Mouse (Mus musculus) embryonic facial prominence, embryonic 12.5 days (tissue): Measurements from ENCODE around the gene Nhsl1. TPM values are rescaled to one million over a fixed set of nuclear protein-coding genes. Genes with fewer than 3 reads are reported as not detected.

Source experiments
- ATAC-seq: fragments of 200-750 bp; cut with Nextera tagmentation; 2 replicates; pipeline ENCODE4 v1.8.0; 2017; ENCODE audit not compliant: insufficient number of reproducible peaks, insufficient read depth, low FRiP score, low TSS enrichment
- H3K27ac ChIP-seq: fragments of 300-500 bp; sonication (generic); 2 replicates; pipeline ENCODE4 v1.5.1; 2016; ENCODE audit warnings: mild to moderate bottlenecking
- H3K27me3 ChIP-seq: fragments of 300-500 bp; sonication (generic); 2 replicates; pipeline ENCODE4 v1.6.1; 2016; ENCODE audit warnings: mild to moderate bottlenecking, moderate library complexity
- H3K36me3 ChIP-seq: fragments of 300-500 bp; sonication (generic); 2 replicates; pipeline ENCODE4 v1.6.1; 2016; ENCODE audit warnings: mild to moderate bottlenecking
- H3K4me1 ChIP-seq: fragments of 300-500 bp; sonication (generic); 2 replicates; pipeline ENCODE4 v1.6.1; 2016
- H3K4me2 ChIP-seq: fragments of 300-500 bp; sonication (generic); replicated peaks from 2 replicates; pipeline ENCODE4 v1.6.1; 2016; ENCODE audit warnings: mild to moderate bottlenecking, moderate library complexity
- H3K4me3 ChIP-seq: fragments of 300-500 bp; sonication (generic); 2 replicates; pipeline ENCODE4 v1.5.1; 2016; ENCODE audit warnings: mild to moderate bottlenecking
- H3K9ac ChIP-seq: fragments of 300-500 bp; sonication (generic); 2 replicates; pipeline ENCODE4 v1.6.1; 2016; ENCODE audit warnings: mild to moderate bottlenecking, moderate library complexity
- H3K9me3 ChIP-seq: fragments of 300-500 bp; sonication (generic); 2 replicates; pipeline ENCODE4 v1.6.1; 2016; ENCODE audit warnings: mild to moderate bottlenecking, moderate library complexity
- WGBS: fragments of 180-500 bp; shearing (Covaris S2); methylation state at CpG from one replicate; pipeline ENCODE4 v1.1.7; 2016; 5-methylcytosine and 5-hydroxymethylcytosine counted together
- polyA plus RNA-seq: library from polyadenylated mRNA; unstranded; fragments of >200 nt; fragmentation: Nextera tagmentation; extraction: Ambion mirVana; gene quantifications from 2 replicates; pipeline ENCODE4 v1.2.1, GENCODE M21; 2016

Gene Nhsl1
- polyA plus RNA-seq, 1 experiment from 2014 or later = 10.2 TPM

DNA sequence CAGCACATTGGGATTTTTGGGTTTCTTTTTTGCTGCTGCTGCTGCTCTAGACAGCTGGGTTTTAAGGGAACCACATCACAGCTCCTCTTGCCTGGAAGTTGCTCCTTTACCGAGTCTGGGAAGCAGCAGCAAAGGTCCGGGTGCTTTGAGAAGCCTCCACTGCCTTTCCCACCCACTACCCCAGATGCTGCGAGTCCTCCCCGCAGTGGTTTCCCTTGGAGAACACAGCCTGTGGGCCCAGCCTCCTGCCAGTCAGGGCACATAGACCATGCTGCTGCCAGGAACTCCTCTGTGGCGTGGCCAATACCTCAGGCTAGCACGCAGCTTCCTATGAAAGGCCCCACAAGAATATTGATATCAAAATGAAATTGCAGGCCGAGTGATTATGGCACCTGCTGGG is 178.3 kb downstream of the Nhsl1 start:
- H3K4me1 ChIP-seq = no peaks in the 10 kb centered on the region
- H3K27me3 ChIP-seq = no peaks in the 10 kb centered on the region
- peaks cover 11% of the 10 kb centered on the region for H3K36me3 ChIP-seq
- H3K4me2 ChIP-seq = no peak overlapping the region
- H3K9me3 ChIP-seq = no peaks in the 10 kb centered on the region
- no peak overlapping the region for H3K9ac ChIP-seq
- no peak overlapping the region for H3K27ac ChIP-seq
- no peak for ATAC-seq
- no peak overlapping the region for H3K4me3 ChIP-seq
- WGBS = 80% methylated on average over 7 of the region's 7 CpGs

DNA sequence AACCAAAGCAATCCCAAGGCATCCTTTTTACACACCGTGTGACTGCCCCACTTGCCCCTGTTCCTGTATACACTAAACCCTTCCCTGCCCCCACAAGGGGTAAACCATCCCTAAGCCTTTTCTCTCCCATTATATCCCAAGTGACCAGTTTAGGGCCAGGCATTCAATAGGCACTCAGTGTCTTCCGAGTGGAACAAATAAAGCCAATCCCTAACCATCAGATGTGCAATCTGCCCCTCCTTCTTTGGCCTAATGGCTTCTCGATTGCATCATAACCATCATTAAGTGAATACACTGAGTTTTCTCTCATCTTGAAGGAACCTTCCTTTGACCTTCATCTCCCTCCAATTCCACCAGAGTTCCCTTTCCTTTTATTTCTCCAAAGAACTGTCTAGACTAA is 183.2 kb downstream of the Nhsl1 start:
- peaks cover 17% of the 10 kb centered on the region; the same call in 1 of the 2 replicates for H3K4me1 ChIP-seq
- H3K4me3 ChIP-seq = no peak overlapping the region
- no peak overlapping the region for H3K4me2 ChIP-seq
- peaks cover 11% of the 10 kb centered on the region for H3K36me3 ChIP-seq
- no peak overlapping the region for H3K9ac ChIP-seq
- WGBS = 82% methylated on average over 3 of the region's 3 CpGs
- H3K27me3 ChIP-seq = no peaks in the 10 kb centered on the region
- H3K27ac ChIP-seq = no peak overlapping the region
- ATAC-seq = no peak
- no peaks in the 10 kb centered on the region for H3K9me3 ChIP-seq

- Histone ChIP-seq H3K36me3 (no peaks in the 10 kb centered on the region), H3K27ac (no peak overlapping the region), H3K27me3 (no peaks in the 10 kb centered on the region), H3K4me3 (no peak overlapping the region), H3K9ac (no peak overlapping the region), H3K4me2 (no peak overlapping the region), H3K9me3 (no peaks in the 10 kb centered on the region), H3K4me1 (peaks cover 22% of the 10 kb centered on the region; the same call in 1 of the 2 replicates)
- 41% methylated on average over 10 of the region's 10 CpGs for WGBS
- no peak for ATAC-seq
Measured at GRCm38 (mm10) chr10:18505690-18506089, 186.9 kb downstream of the Nhsl1 start.

DNA sequence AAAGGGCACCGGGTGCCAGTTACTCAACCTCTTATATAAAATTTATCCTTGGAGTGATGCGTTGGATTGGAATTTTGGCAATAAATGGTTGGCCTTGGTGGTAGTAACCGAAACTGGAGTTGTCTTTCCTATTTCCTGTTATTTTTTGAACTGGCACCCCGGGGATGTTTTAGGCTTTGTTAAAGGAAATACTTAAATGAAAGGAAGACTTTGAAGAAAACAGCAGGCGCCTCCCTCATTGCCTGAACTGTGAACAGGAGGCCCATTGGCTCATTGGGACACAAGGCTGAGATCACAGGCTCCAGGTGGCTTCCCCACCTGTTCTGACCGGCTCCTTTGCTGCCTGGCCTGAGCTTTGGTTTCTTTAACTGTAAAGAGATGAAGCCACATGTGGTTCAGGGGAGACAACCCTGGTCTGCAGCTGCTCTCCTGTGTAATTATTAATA is 187.7 kb downstream of the Nhsl1 start:
- H3K4me1 ChIP-seq = peaks cover 22% of the 10 kb centered on the region; the same call in 1 of the 2 replicates
- ATAC-seq = 0 out of 2 replicates have a peak, but pooled peaks have one; percentile 52
- no peak overlapping the region for H3K4me3 ChIP-seq
- H3K9me3 ChIP-seq = no peaks in the 10 kb centered on the region
- no peak overlapping the region for H3K9ac ChIP-seq
- H3K27ac ChIP-seq = no peak overlapping the region
- H3K4me2 ChIP-seq = no peak overlapping the region
- H3K36me3 ChIP-seq = no peaks in the 10 kb centered on the region
- no peaks in the 10 kb centered on the region for H3K27me3 ChIP-seq
- WGBS = 40% methylated on average over 6 of the region's 6 CpGs

- H3K4me2 ChIP-seq = no peak overlapping the region
- H3K9ac ChIP-seq = no peak overlapping the region
- 65% methylated on average over 2 of the region's 2 CpGs for WGBS
- no peak overlapping the region for H3K27ac ChIP-seq
- 0 out of 2 replicates have a peak, but pooled peaks cover 2% of the 10 kb centered on the region for H3K36me3 ChIP-seq
- no peak for ATAC-seq
- no peaks in the 10 kb centered on the region for H3K9me3 ChIP-seq
- H3K4me3 ChIP-seq = no peak overlapping the region
- peaks cover 22% of the 10 kb centered on the region; the same call in 1 of the 2 replicates for H3K4me1 ChIP-seq
- H3K27me3 ChIP-seq = no peaks in the 10 kb centered on the region
Measured at GRCm38 (mm10) chr10:18507869-18508473, 189.2 kb downstream of the Nhsl1 start.

DNA sequence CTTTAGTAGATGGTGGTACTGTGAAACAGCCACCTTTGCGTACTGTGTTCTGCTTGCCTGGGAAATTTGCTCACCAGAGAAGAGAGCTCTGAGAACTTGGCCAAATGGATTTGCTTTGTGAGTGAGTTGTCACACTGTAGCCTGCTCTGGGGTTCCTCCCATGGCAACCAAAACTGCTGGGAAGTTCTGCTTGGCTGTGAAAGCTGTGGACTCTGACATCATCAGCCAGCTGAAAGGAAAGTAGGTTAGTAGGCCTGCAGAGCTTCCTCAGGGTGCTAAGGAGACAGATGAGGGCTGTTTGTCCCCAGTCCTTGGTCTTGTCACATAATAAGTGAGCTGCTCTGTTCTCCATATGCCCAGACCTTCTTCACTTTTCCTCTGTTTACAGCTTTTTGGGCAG is 189.8 kb downstream of the Nhsl1 start:
- no peak for ATAC-seq
- no peaks in the 10 kb centered on the region for H3K27me3 ChIP-seq
- no peak overlapping the region for H3K4me2 ChIP-seq
- 91% methylated on average over 1 of the region's 1 CpGs for WGBS
- no peak overlapping the region for H3K27ac ChIP-seq
- no peak overlapping the region for H3K9ac ChIP-seq
- no peak overlapping the region for H3K4me3 ChIP-seq
- peaks cover 22% of the 10 kb centered on the region; the same call in 1 of the 2 replicates for H3K4me1 ChIP-seq
- 0 out of 2 replicates have a peak, but pooled peaks cover 5% of the 10 kb centered on the region for H3K36me3 ChIP-seq
- no peaks in the 10 kb centered on the region for H3K9me3 ChIP-seq

DNA sequence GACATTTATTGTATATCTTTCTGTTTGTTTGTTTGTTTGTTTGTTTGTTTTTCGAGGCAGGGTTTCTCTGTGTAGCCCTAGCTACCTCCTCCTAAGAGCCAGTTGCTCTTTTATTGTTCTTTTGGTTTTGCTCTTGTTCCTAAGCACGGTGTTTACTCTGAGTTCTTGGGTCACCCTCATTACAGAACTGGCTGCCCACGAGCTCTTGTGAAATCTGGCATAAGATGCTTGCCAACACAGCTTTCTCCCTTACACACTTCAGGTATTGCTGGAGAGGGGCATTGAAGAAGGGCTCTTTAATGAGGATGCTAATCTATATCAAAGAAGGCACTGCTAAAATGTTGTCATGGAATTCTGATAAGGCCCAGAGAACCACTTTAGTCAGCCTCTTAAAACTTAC is 191.9 kb downstream of the Nhsl1 start:
- Histone ChIP-seq H3K4me1 (peaks cover 16% of the 10 kb centered on the region; the same call in 1 of the 2 replicates), H3K27me3 (no peaks in the 10 kb centered on the region), H3K9ac (no peak overlapping the region), H3K9me3 (no peaks in the 10 kb centered on the region), H3K27ac (no peak overlapping the region), H3K4me2 (no peak overlapping the region), H3K36me3 (peaks cover 5% of the 10 kb centered on the region; the same call in 1 of the 2 replicates), H3K4me3 (no peak overlapping the region)
- ATAC-seq = no peak
- 85% methylated on average over 3 of the region's 3 CpGs for WGBS

DNA sequence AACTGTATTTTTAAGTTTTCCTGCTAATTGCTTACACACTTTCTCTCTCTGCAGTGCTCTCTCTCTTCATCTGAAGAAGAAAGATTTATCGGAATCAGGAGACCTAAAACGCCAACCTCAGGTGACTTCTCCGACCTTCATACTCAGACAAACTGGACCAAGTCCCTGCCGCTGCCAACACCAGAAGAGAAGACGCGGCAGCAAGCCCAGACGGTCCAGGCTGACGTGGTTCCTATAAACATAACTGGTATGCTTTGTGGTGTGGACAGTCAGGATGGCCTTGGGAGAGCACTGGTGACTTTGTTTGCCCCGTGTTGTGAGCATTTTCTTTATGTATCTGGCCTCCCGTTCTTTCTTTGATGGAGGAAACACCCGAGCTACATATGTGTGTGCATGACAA is 192.7 kb downstream of the Nhsl1 start:
- no peaks in the 10 kb centered on the region for H3K27me3 ChIP-seq
- no peaks in the 10 kb centered on the region for H3K9me3 ChIP-seq
- 84% methylated on average over 11 of the region's 11 CpGs for WGBS
- H3K4me1 ChIP-seq = peaks cover 10% of the 10 kb centered on the region; the same call in 1 of the 2 replicates
- no peak overlapping the region for H3K4me3 ChIP-seq
- H3K4me2 ChIP-seq = no peak overlapping the region
- H3K36me3 ChIP-seq = peaks cover 5% of the 10 kb centered on the region; the same call in 1 of the 2 replicates
- no peak overlapping the region for H3K27ac ChIP-seq
- no peak for ATAC-seq
- no peak overlapping the region for H3K9ac ChIP-seq

DNA sequence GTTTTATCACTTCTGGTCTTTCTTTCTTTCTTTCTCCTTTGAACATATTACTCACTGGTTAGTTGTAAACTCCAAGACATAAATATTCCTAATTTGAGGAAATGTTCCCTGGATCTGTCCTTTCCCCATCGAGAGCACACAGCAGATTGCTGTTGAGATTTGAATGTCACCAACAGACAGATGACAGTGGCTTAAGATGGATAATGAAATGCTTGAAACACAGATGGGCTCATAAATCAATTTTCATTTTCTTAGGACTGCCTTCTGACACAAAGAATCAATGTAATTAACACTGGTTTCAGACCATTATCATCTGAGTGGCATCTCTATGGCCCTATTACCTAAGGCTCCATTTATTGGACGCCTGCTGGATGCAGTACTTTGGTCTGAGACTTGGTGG is 203.8 kb downstream of the Nhsl1 start:
- 83% methylated on average over 2 of the region's 2 CpGs for WGBS
- Histone ChIP-seq H3K9ac (no peak overlapping the region), H3K9me3 (no peaks in the 10 kb centered on the region), H3K4me3 (no peak overlapping the region), H3K27ac (no peak overlapping the region), H3K4me1 (peaks cover 12% of the 10 kb centered on the region; the same call in 1 of the 2 replicates), H3K36me3 (peaks cover 21% of the 10 kb centered on the region), H3K4me2 (no peak overlapping the region), H3K27me3 (no peaks in the 10 kb centered on the region)
- ATAC-seq = no peak

GRCm38 (mm10) chr10:18525311-18525710 is 206.5 kb downstream of the Nhsl1 start:
- H3K4me3 ChIP-seq = no peak overlapping the region
- ATAC-seq = no peak
- H3K9me3 ChIP-seq = no peaks in the 10 kb centered on the region
- H3K4me2 ChIP-seq = no peak overlapping the region
- H3K9ac ChIP-seq = no peak overlapping the region
- H3K27ac ChIP-seq = no peak overlapping the region
- H3K27me3 ChIP-seq = no peaks in the 10 kb centered on the region
- H3K4me1 ChIP-seq = peaks cover 12% of the 10 kb centered on the region; the same call in 1 of the 2 replicates
- WGBS = 76% methylated on average over 15 of the region's 15 CpGs
- peaks cover 21% of the 10 kb centered on the region for H3K36me3 ChIP-seq

- no peak for ATAC-seq
- Histone ChIP-seq H3K9ac (no peak overlapping the region), H3K4me2 (no peak overlapping the region), H3K4me1 (peaks cover 12% of the 10 kb centered on the region; the same call in 1 of the 2 replicates), H3K9me3 (no peaks in the 10 kb centered on the region), H3K27ac (0 out of 2 replicates have a peak overlapping the region, but pooled peaks have one; percentile 7), H3K36me3 (peaks cover 22% of the 10 kb centered on the region), H3K27me3 (no peaks in the 10 kb centered on the region), H3K4me3 (no peak overlapping the region)
- 37% methylated on average over 9 of the region's 9 CpGs for WGBS
Measured at GRCm38 (mm10) chr10:18525726-18526125, 206.9 kb downstream of the Nhsl1 start.

- no peak overlapping the region for H3K4me3 ChIP-seq
- no peaks in the 10 kb centered on the region for H3K9me3 ChIP-seq
- H3K4me1 ChIP-seq = peaks cover 12% of the 10 kb centered on the region; the same call in 1 of the 2 replicates
- H3K36me3 ChIP-seq = peaks cover 28% of the 10 kb centered on the region
- H3K27ac ChIP-seq = 0 out of 2 replicates have a peak overlapping the region, but pooled peaks have one; percentile 7
- no peak overlapping the region for H3K9ac ChIP-seq
- H3K27me3 ChIP-seq = no peaks in the 10 kb centered on the region
- ATAC-seq = peak; percentile 61; the same call in 1 of the 2 replicates
- 79% methylated on average over 22 of the region's 22 CpGs for WGBS
- H3K4me2 ChIP-seq = no peak overlapping the region
Measured at GRCm38 (mm10) chr10:18526184-18526850, 207.5 kb downstream of the Nhsl1 start.
